Mouse (Mus musculus) ES-Bruce4 (cell line): ENCODE measurements around the gene Dennd4b.

Source experiments
- CTCF ChIP-seq: IDR thresholded peaks from one replicate; pipeline ENCODE4 v1.8.1; 2011; ENCODE audit warnings: low read depth, low read length
- EP300 ChIP-seq: IDR thresholded peaks from 2 replicates; pipeline ENCODE4 v1.6.1; 2011; ENCODE audit warnings: low read depth, low read length; ENCODE audit not compliant: insufficient read depth
- POLR2A ChIP-seq: IDR thresholded peaks from one replicate; pipeline ENCODE4 v1.8.1; 2011; ENCODE audit warnings: low read length; ENCODE audit not compliant: insufficient read depth

GRCm38 (mm10) chr3:90314241-90314640 is 49.3 kb downstream of the Dennd4b start:
- TF ChIP-seq EP300 (no peak), CTCF (no peak), POLR2A (no peak)
